Mouse (Mus musculus): ENCODE measurements around the gene Zbtb4. TPM values are rescaled to one million over a fixed set of nuclear protein-coding genes. Genes with fewer than 3 reads are reported as not detected.

Zbtb4 gene
- polyA plus RNA-seq, 1 experiment from 2014 or later = 3.6 TPM

DNA sequence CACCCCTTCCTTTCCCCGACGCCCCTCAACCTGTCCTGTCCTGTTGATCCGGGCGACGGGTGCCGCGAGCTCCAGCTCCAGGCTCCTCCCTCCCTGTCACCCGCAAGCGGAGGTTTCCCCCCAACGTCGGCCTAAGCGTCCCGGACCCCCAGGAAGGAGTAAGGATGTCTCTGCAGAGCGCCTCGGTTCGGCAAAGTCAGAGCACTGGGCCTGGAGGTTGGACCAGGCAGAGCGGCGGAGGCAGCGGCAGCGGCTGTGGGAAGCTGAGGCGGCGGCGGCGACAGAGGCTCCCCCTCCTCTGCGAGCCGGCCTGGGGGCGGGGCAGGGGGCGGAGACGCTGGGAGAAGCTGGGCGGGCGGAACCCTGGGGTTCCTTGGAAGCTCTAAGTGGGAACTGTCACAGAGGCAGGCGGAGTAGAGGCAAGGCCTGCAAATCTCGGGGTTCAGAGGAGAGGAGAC is 37.0 kb downstream of the Zbtb4 start:
- under 1% methylated on average over 33 of the region's 33 CpGs for WGBS
- peaks cover 50% of the 10 kb centered on the region for H3K4me1 ChIP-seq (ENCODE audit: control insufficient read depth, insufficient read depth, low read length)
- ATAC-seq (replicated peaks; ENCODE audit: extremely low read depth, insufficient read depth, low FRiP score) = no peak; the same call in 1 of the 2 replicates
- H3K9me3 ChIP-seq (replicated peaks; ENCODE audit: control insufficient read depth, low read length) = peaks cover 5% of the 10 kb centered on the region; the same call in 1 of the 2 replicates
- H3K36me3 ChIP-seq (ENCODE audit: control insufficient read depth, insufficient read depth) = no peaks in the 10 kb centered on the region
- H3K9ac ChIP-seq (ENCODE audit: low read length) = peak overlapping the region; percentile 80
- peak overlapping the region; percentile 52; the same call in 1 of the 2 replicates for H3K27ac ChIP-seq (ENCODE audit: low read length)
- H3K4me2 ChIP-seq (ENCODE audit: low read depth, low read length) = peak overlapping the region; percentile 99
- H3K4me3 ChIP-seq (ENCODE audit: low read length) = peak overlapping the region; percentile 74
- peaks cover 14% of the 10 kb centered on the region for H3K27me3 ChIP-seq (ENCODE audit: control insufficient read depth, insufficient read depth, low read length)

DNA sequence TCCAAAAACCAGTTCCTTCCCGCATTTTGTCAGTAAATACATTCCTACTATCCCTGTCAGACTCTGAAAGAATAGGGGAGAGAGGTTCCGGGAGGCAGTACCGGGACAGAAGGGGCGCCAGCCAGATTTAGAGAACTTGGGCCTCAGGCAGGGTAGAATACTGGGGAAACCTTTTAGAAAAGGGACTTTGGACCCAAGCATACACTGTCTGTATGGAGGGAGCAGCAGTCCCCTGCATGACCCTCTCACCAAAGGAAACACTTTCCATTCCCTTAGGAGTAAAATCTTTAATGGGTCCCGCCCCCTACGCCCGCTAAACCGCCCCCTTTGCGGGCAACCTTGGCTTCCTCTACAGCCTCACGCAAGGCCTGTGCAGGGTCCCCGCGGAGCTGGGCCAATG is 37.6 kb downstream of the Zbtb4 start:
- Histone ChIP-seq H3K36me3 (ENCODE audit: control insufficient read depth, insufficient read depth) (no peaks in the 10 kb centered on the region), H3K27ac (ENCODE audit: low read length) (0 out of 2 replicates have a peak overlapping the region, but pooled peaks have one; percentile 37), H3K9me3 (replicated peaks; ENCODE audit: control insufficient read depth, low read length) (peaks cover 5% of the 10 kb centered on the region; the same call in 1 of the 2 replicates), H3K27me3 (ENCODE audit: control insufficient read depth, insufficient read depth, low read length) (peaks cover 14% of the 10 kb centered on the region), H3K4me3 (ENCODE audit: low read length) (peak overlapping the region; percentile 74), H3K4me2 (ENCODE audit: low read depth, low read length) (peak overlapping the region; percentile 99), H3K9ac (ENCODE audit: low read length) (peak overlapping the region; percentile 80), H3K4me1 (ENCODE audit: control insufficient read depth, insufficient read depth, low read length) (peaks cover 50% of the 10 kb centered on the region)
- 2% methylated on average over 12 of the region's 12 CpGs for WGBS
- peak; percentile 7; the same call in 1 of the 2 replicates for ATAC-seq (replicated peaks; ENCODE audit: extremely low read depth, insufficient read depth, low FRiP score)

DNA sequence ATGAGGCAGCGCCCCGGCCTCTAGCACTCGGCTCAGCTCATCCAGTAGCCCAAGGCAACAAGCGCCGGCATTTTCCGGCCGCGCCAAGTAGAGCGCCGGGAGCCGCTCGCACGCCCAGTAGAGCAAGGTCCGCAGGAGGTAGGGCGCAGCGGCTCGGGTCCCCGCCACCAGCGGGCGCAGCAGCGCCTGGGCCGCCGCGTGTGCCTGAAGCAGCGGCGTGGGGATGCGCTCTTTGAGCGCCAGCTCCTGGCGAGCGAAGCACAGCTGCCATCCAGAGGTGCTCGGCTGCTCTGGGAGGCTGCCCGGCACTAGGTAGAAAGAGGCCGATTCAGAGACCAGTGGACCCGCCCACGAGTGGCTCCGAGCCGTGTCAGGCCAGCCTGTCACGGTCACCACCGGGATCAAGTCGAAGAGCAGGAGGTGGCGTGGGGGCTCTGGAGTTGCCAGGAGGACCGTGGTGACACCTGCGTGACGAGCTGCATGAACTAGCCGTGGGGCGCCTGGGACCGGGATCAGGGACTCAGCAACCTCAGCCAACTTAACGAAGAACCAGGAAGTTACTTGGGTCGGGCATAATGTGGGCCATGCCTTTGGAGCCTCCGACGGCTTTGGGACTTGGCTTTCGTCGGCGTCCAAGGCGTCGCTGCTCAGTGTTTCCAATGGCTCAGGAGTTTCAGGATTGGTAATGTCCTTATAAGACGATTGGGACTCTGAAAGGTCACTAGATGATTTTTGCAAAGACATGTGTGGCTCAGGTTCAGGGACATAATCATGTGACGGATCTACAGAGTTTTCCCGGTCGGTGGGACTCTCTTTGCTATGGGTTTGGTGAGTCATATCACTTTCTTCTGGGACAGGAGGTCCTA is 38.3 kb downstream of the Zbtb4 start:
- H3K9ac ChIP-seq (ENCODE audit: low read length) = peak overlapping the region; percentile 80
- 0 out of 2 replicates have a peak overlapping the region, but pooled peaks have one; percentile 37 for H3K27ac ChIP-seq (ENCODE audit: low read length)
- 2% methylated on average over 60 of the region's 60 CpGs for WGBS
- ATAC-seq (replicated peaks; ENCODE audit: extremely low read depth, insufficient read depth, low FRiP score) = peak; percentile 71
- peaks cover 50% of the 10 kb centered on the region for H3K4me1 ChIP-seq (ENCODE audit: control insufficient read depth, insufficient read depth, low read length)
- peaks cover 5% of the 10 kb centered on the region; the same call in 1 of the 2 replicates for H3K9me3 ChIP-seq (replicated peaks; ENCODE audit: control insufficient read depth, low read length)
- H3K36me3 ChIP-seq (ENCODE audit: control insufficient read depth, insufficient read depth) = no peaks in the 10 kb centered on the region
- peak overlapping the region; percentile 99 for H3K4me2 ChIP-seq (ENCODE audit: low read depth, low read length)
- H3K27me3 ChIP-seq (ENCODE audit: control insufficient read depth, insufficient read depth, low read length) = peaks cover 14% of the 10 kb centered on the region
- peak overlapping the region; percentile 74 for H3K4me3 ChIP-seq (ENCODE audit: low read length)

DNA sequence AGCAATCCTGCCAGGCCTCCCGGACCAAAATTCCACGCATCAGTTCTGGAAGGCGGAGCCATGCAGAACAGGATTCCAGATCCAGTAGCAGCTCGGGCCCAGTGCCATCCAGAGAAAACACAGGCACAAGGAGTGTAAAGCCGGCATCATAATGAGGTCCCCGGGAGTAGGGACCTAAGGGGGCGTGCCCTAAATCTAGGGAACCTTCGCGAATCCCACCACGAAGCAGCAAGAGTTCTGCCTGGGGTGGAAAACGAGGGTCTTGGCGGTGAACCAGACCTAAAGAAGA is 38.9 kb downstream of the Zbtb4 start:
- Histone ChIP-seq H3K27me3 (ENCODE audit: control insufficient read depth, insufficient read depth, low read length) (peaks cover 14% of the 10 kb centered on the region), H3K9ac (ENCODE audit: low read length) (no peak overlapping the region; the same call in 1 of the 2 replicates), H3K9me3 (replicated peaks; ENCODE audit: control insufficient read depth, low read length) (peaks cover 5% of the 10 kb centered on the region; the same call in 1 of the 2 replicates), H3K36me3 (ENCODE audit: control insufficient read depth, insufficient read depth) (no peaks in the 10 kb centered on the region), H3K4me3 (ENCODE audit: low read length) (peak overlapping the region; percentile 74), H3K4me1 (ENCODE audit: control insufficient read depth, insufficient read depth, low read length) (peaks cover 44% of the 10 kb centered on the region), H3K27ac (ENCODE audit: low read length) (no peak overlapping the region), H3K4me2 (ENCODE audit: low read depth, low read length) (peak overlapping the region; percentile 99)
- 12% methylated on average over 12 of the region's 12 CpGs for WGBS
- no peak for ATAC-seq (replicated peaks; ENCODE audit: extremely low read depth, insufficient read depth, low FRiP score)

DNA sequence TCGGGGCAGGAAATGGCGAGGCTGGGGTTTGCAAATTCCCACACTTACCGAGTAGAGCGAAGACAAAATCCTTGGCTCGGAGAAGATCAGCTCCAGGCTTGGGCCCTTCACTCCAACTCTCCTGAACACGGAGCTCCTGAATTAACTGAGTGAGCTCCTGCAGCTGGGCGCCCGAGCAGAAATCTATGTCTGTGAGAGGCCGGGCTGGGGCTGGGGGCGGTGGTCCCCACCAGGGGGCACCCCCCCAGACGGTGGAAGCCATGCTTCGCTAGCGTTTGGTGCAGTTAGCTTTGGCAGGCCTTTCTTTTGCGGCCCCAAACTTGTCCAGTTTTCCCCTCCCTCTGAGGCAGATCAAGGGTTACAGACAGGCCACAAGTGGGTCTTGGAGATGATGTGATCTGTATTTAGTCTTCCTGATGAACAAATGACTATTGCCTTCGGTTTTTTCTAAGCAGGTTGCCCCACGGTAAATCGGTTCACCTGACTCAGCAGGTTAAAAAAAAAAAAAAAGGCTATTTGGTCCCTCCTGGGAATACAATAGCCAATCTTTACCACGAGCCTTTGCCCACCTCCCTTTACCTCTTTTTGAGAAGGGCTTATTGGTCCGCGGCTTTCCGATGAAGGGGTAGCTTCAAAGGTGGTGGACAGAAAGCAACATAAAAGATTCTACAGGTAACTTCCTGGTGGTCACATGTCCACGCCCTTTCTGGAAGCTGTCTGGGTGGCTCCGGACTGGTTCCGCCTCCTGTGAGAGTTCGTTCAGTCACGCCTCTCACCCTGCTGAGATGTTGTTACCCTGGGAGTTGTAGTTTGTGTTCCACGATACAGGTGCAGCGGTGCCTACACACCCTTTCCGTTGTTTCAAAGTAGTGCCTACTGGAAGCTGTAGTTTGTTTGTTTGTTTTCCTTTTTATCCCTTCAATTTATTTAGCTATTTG is 39.5 kb downstream of the Zbtb4 start, which contains the start of gene Tmem102:
TSS of gene Tmem102 (minus strand) at position 653 of the 938 bp plus-strand sequence.
- H3K4me2 ChIP-seq (ENCODE audit: low read depth, low read length) = peak within 1 kb of the TSS; percentile 99
- no peaks in the 10 kb centered on the region for H3K36me3 ChIP-seq (ENCODE audit: control insufficient read depth, insufficient read depth)
- H3K27ac ChIP-seq (ENCODE audit: low read length) = no peak within 1 kb of the TSS
- peaks cover 38% of the 10 kb centered on the region for H3K4me1 ChIP-seq (ENCODE audit: control insufficient read depth, insufficient read depth, low read length)
- 14% methylated on average over 29 of the region's 29 CpGs for WGBS
- H3K9me3 ChIP-seq (replicated peaks; ENCODE audit: control insufficient read depth, low read length) = peaks cover 5% of the 10 kb centered on the region; the same call in 1 of the 2 replicates
- H3K4me3 ChIP-seq (ENCODE audit: low read length) = peak within 1 kb of the TSS; percentile 74
- no peak for ATAC-seq (replicated peaks; ENCODE audit: extremely low read depth, insufficient read depth, low FRiP score)
- peak within 1 kb of the TSS; percentile 18; the same call in 1 of the 2 replicates for H3K9ac ChIP-seq (ENCODE audit: low read length)
- peaks cover 13% of the 10 kb centered on the region for H3K27me3 ChIP-seq (ENCODE audit: control insufficient read depth, insufficient read depth, low read length)

DNA sequence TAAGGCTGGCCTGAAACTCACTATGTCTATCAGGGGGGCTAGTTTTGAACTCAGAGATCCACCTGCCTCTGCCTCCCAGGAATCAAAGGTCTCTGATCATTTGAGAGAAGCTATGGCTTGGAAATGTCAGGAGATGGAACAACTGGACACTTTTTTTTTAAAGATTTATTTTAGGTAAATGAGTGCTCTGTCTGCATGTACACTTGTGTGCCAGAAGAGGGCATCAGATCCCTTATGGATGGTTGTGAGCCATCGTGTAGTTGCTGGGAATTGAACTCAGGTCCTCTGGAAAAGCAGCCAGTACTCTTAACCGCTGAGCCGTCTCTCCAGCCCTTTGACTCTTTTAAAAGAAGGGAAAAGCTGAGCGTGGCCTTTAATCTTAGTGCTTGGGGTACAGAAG is 40.7 kb downstream of the Zbtb4 start:
- no peaks in the 10 kb centered on the region for H3K36me3 ChIP-seq (ENCODE audit: control insufficient read depth, insufficient read depth)
- no peak overlapping the region for H3K4me2 ChIP-seq (ENCODE audit: low read depth, low read length)
- H3K9me3 ChIP-seq (replicated peaks; ENCODE audit: control insufficient read depth, low read length) = peaks cover 5% of the 10 kb centered on the region; the same call in 1 of the 2 replicates
- H3K9ac ChIP-seq (ENCODE audit: low read length) = no peak overlapping the region
- 86% methylated on average over 4 of the region's 4 CpGs for WGBS
- peaks cover 30% of the 10 kb centered on the region for H3K4me1 ChIP-seq (ENCODE audit: control insufficient read depth, insufficient read depth, low read length)
- H3K27ac ChIP-seq (ENCODE audit: low read length) = no peak overlapping the region
- H3K4me3 ChIP-seq (ENCODE audit: low read length) = no peak overlapping the region
- peaks cover 12% of the 10 kb centered on the region for H3K27me3 ChIP-seq (ENCODE audit: control insufficient read depth, insufficient read depth, low read length)
- ATAC-seq (replicated peaks; ENCODE audit: extremely low read depth, insufficient read depth, low FRiP score) = no peak

DNA sequence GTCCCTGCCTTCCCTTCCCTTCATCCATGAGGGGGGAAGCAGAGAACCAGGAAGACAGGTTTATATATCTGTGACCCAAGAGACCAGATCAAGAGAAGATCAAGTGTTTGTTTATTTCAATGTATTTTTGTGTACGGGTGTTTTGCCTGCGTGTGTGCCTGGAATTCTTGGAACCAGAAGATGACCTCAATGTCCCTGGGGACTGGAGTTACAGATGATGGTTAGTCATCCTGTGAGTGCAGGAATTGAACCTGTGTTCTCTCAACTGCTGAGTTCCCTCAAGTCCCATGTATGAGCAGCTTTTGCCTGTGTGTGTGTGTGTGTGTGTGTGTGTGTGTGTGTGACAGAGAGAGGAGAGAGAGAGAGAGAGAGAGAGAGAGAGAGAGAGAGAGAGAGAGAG is 41.9 kb downstream of the Zbtb4 start:
- H3K9ac ChIP-seq (ENCODE audit: low read length) = no peak overlapping the region
- H3K4me2 ChIP-seq (ENCODE audit: low read depth, low read length) = no peak overlapping the region
- no peaks in the 10 kb centered on the region for H3K36me3 ChIP-seq (ENCODE audit: control insufficient read depth, insufficient read depth)
- ATAC-seq (replicated peaks; ENCODE audit: extremely low read depth, insufficient read depth, low FRiP score) = no peak
- H3K4me1 ChIP-seq (ENCODE audit: control insufficient read depth, insufficient read depth, low read length) = peaks cover 17% of the 10 kb centered on the region
- 76% methylated on average over 2 of the region's 2 CpGs for WGBS
- no peak overlapping the region for H3K4me3 ChIP-seq (ENCODE audit: low read length)
- peaks cover 12% of the 10 kb centered on the region for H3K27me3 ChIP-seq (ENCODE audit: control insufficient read depth, insufficient read depth, low read length)
- H3K9me3 ChIP-seq (replicated peaks; ENCODE audit: control insufficient read depth, low read length) = peaks cover 5% of the 10 kb centered on the region; the same call in 1 of the 2 replicates
- H3K27ac ChIP-seq (ENCODE audit: low read length) = no peak overlapping the region

DNA sequence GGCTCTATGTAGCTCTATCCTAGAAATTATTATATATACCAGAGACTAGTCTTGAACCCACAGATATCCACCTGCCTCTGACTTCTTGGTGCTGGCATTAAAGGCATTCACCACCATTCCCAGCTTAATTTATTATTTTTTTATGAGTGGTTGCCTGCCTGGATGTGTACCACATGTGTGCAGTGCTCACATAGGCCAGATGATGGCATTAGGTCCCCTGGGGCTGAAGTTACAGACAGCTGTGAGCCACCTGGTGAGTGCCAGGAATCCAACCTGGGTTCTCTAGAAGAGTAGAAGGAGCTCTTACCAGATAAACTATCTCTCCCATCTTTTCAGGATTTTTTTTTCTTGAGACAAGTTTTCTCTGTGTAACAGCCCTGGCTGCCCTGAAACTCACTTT is 44.6 kb downstream of the Zbtb4 start:
- peaks cover 7% of the 10 kb centered on the region for H3K27me3 ChIP-seq (ENCODE audit: control insufficient read depth, insufficient read depth, low read length)
- H3K4me3 ChIP-seq (ENCODE audit: low read length) = no peak overlapping the region
- no peak for ATAC-seq (replicated peaks; ENCODE audit: extremely low read depth, insufficient read depth, low FRiP score)
- H3K9me3 ChIP-seq (replicated peaks; ENCODE audit: control insufficient read depth, low read length) = peaks cover 5% of the 10 kb centered on the region; the same call in 1 of the 2 replicates
- no peaks in the 10 kb centered on the region for H3K4me1 ChIP-seq (ENCODE audit: control insufficient read depth, insufficient read depth, low read length)
- no peak overlapping the region for H3K9ac ChIP-seq (ENCODE audit: low read length)
- H3K27ac ChIP-seq (ENCODE audit: low read length) = no peak overlapping the region
- H3K4me2 ChIP-seq (ENCODE audit: low read depth, low read length) = no peak overlapping the region
- H3K36me3 ChIP-seq (ENCODE audit: control insufficient read depth, insufficient read depth) = no peaks in the 10 kb centered on the region
